Mouse (Mus musculus): Measurements from ENCODE around the gene Gm11938.

GRCm38 (mm10) chr11:99581564-99581963 lies 21.5 kb downstream of the Gm11938 start:
- TF ChIP-seq CTCF (IDR thresholded peaks at IDR 0.05; ENCODE audit: control insufficient read depth, insufficient read depth, low read length) = no peak
- TF ChIP-seq POLR2A (IDR thresholded peaks at IDR 0.05; ENCODE audit: borderline replicate concordance, control insufficient read depth, low read depth, low read length) = no peak
